Mouse (Mus musculus) large intestine, adult 2 months (tissue): ENCODE measurements around the gene Shisa4. TPM values are rescaled to one million over a fixed set of nuclear protein-coding genes. Genes with fewer than 3 reads are reported as not detected.

Experiments used
- polyA plus RNA-seq: library from polyadenylated mRNA; depleted of rRNA; stranded (reverse); fragments of >200 nt; gene quantifications from 2 replicates; pipeline ENCODE4 v1.2.3, GENCODE M21; 2012; rRNA removed

Gene Shisa4
- polyA plus RNA-seq, 1 experiment = 5.1 TPM

Other genes starting within 250 kb of the Shisa4 start
- 5.5 and 7.6 TPM in 2 replicates for gene Ptpn7, start 242.5 kb downstream of the Shisa4 start, polyA plus RNA-seq
- gene Arl8a, start 228.4 kb downstream of the Shisa4 start, polyA plus RNA-seq = 61.0 and 65.9 TPM in 2 replicates
- 2.9 and 4.5 TPM in 2 replicates for gene Gpr37l1, start 207.6 kb downstream of the Shisa4 start, polyA plus RNA-seq
- gene Elf3, start 116.7 kb downstream of the Shisa4 start, polyA plus RNA-seq = 304 and 322 TPM in 2 replicates
- 93.4 and 112 TPM in 2 replicates for gene Rnpep, start 91.2 kb downstream of the Shisa4 start, polyA plus RNA-seq
- 71.0 and 73.1 TPM in 2 replicates for gene Timm17a, start 61.5 kb downstream of the Shisa4 start, polyA plus RNA-seq
- gene Lmod1, start 50.4 kb downstream of the Shisa4 start, polyA plus RNA-seq = 17.6 and 19.1 TPM in 2 replicates
- 28.5 and 47.9 TPM in 2 replicates for gene Ipo9, start 55.3 kb upstream of the Shisa4 start, polyA plus RNA-seq
- 5.3 and 8.7 TPM in 2 replicates for gene Nav1, start 232.1 kb upstream of the Shisa4 start, polyA plus RNA-seq